Mouse (Mus musculus): ENCODE measurements around the gene Tnfsf13b. TPM values are rescaled to one million over a fixed set of nuclear protein-coding genes. Genes with fewer than 3 reads are reported as not detected.

Gene Tnfsf13b
- total RNA-seq (2023) = 10 to 100 TPM; 14.1 to 16.1 TPM

DNA sequence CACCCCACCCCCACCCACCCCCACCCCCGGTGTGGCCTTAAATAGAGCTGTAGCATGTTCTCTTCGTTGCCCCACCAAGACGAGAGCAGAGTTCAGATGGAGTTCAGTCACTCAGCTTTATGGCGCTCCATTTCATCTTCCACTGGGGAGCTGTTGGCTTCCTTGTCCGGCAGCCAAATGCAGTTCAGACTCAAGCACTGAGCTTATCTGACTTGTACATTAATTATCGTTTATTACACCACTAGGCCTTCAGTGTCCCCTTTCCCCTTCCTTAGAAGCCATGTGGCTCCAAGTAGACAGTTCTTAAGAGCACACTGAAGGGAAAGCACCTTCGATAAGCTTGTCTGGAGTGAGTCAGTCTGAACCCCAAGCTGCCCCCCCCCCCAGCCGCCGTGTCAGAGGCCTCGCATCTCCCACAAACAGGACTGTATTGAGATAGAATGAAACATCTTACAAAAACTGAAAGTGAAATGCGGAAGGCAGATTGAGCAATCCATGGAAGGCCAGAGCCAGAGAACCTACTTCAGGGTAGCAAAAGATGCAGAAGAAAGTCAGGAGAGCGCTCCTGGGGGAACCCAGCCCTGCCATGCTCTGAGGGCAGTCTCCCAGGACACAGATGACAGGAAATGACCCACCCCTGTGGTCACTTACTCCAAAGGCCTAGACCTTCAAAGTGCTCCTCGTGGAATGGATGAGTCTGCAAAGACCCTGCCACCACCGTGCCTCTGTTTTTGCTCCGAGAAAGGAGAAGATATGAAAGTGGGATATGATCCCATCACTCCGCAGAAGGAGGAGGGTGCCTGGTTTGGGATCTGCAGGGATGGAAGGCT is at the start of gene Tnfsf13b:
Gene Tnfsf13b (plus strand): TSS at position 312 of the 830 bp plus-strand sequence.

DNA sequence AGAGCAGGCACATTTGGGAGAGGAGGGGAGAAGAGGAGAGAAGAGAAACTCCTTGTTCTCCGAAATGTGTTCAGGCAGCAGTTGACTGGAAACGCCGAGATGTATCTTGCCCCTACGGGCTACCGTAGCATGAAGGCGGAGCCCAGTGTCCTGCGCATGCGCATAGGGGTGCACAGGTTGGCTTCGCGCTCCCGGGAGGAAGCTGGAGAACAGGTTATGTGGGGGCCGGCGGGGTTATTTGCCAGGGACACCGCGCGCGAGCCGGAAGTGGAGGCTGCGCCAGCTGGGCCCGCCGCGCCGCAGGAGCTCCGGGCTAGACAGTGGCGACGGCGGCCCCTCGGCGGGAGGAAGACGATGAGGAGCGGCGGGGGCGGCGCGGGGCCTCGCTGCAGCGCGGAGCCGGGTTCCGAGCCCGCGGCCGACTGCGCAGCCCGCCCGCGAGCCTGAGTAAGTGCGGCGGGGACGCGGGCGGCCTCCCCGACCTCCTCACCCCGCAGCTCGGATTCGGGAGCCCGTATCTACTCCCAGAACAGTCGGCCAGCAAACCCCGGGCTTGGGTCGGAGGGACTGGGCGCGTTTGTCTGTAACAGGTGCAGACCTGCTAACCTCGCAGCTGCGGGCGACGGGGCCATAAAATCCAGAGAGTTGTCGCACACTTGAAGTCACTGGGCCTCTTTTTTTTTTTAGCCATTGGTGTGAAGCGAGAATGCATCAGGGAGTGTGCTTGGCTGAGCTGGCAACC is 28.5 kb upstream of the Tnfsf13b start, which contains the start of the genes Lig4 and Abhd13:
Gene Lig4 (minus strand): TSS at position 114 of the 742 bp plus-strand sequence.
Gene Abhd13 (plus strand): TSS at position 135 of the 742 bp plus-strand sequence.

Other genes starting within 250 kb of the Tnfsf13b start
- gene Fam155a, start 235.3 kb upstream of the Tnfsf13b start, total RNA-seq (2023) = not detected
- not detected for gene Gm10217, start 142.2 kb upstream of the Tnfsf13b start, total RNA-seq (2023)
- gene Lig4, start 28.8 kb upstream of the Tnfsf13b start, total RNA-seq (2023) = 1 to 10 TPM; 1.8 to 2.7 TPM
- 10 to 100 TPM; 13.4 to 15.1 TPM for gene Abhd13, start 28.8 kb upstream of the Tnfsf13b start, total RNA-seq (2023)
- gene Myo16, start 147.4 kb downstream of the Tnfsf13b start, total RNA-seq (2023) = not detected